Mouse (Mus musculus): ENCODE results near the gene Numb. TPM values are rescaled to one million over a fixed set of nuclear protein-coding genes. Genes with fewer than 3 reads are reported as not detected.
"Not testable (repeated sequence)": the region's sequence is repeated elsewhere in the genome, so short reads cannot be mapped to it uniquely, and the experiment has no call there.

The Numb gene
- total RNA-seq, 2 experiments from 2014 or later = 37.2 to 38.0 TPM

- intact Hi-C loops (cut with DNase I) = no loop called here
These were observed 2.6 kb upstream of the Numb start for GRCm38 (mm10) chr12:83924332-83924731.

GRCm38 (mm10) chr12:83923486-83923859 lies 1.7 kb upstream of the Numb start:
- intact Hi-C loops (cut with DNase I) = no loop called here
- no peak for DNase-seq

More at GRCm38 (mm10) chr12:83924332-83924731, 2.6 kb upstream of the Numb start:
- no peak for DNase-seq

- intact Hi-C loops (cut with DNase I) = no loop called here
- no peak for DNase-seq
These were observed 1.2 kb upstream of the Numb start for GRCm38 (mm10) chr12:83922724-83923485.

GRCm38 (mm10) chr12:83920721-83921441 lies 853 bp downstream of the Numb start:
- intact Hi-C loops (cut with DNase I) = loop anchor here (2.0 kb wide), 1 partner anchor 30 kb away; the partner anchor contains the start of gene Riox1
- no peak for DNase-seq

- intact Hi-C loops (cut with DNase I) = no loop called here
- peak; percentile 39 to 55 for DNase-seq
These were observed 4.8 kb downstream of the Numb start for GRCm38 (mm10) chr12:83916884-83917283.

- intact Hi-C loops (cut with DNase I) = no loop called here
- no peak for DNase-seq
These were observed 6.9 kb downstream of the Numb start for GRCm38 (mm10) chr12:83914797-83915196.

GRCm38 (mm10) chr12:83914202-83914740 lies 7.5 kb downstream of the Numb start:
- intact Hi-C loops (cut with DNase I) = no loop called here
- DNase-seq = no peak

- intact Hi-C loops (cut with DNase I) = no loop called here
- DNase-seq = no peak
These were observed 11.3 kb downstream of the Numb start for GRCm38 (mm10) chr12:83910451-83910850.

GRCm38 (mm10) chr12:83892926-83893325 lies 28.8 kb downstream of the Numb start:
- intact Hi-C loops (cut with DNase I) = no loop called here
- DNase-seq = no peak

- intact Hi-C loops (cut with DNase I) = no loop called here
- no peak for DNase-seq
These were observed 30.5 kb downstream of the Numb start for GRCm38 (mm10) chr12:83891278-83891677.

- no peak for DNase-seq
- intact Hi-C loops (cut with DNase I) = no loop called here
These were observed 32.6 kb downstream of the Numb start for GRCm38 (mm10) chr12:83889128-83889527.

GRCm38 (mm10) chr12:83885516-83886285 lies 36.0 kb downstream of the Numb start:
- DNase-seq = no peak
- intact Hi-C loops (cut with DNase I) = no loop called here

- intact Hi-C loops (cut with DNase I); DNase-seq: not testable (repeated sequence)
These were observed 36.7 kb downstream of the Numb start for GRCm38 (mm10) chr12:83885065-83885464.

- intact Hi-C loops (cut with DNase I) = no loop called here
- no peak for DNase-seq
These were observed 39.2 kb downstream of the Numb start for GRCm38 (mm10) chr12:83882503-83882902.

GRCm38 (mm10) chr12:83882088-83882487 lies 39.6 kb downstream of the Numb start:
- DNase-seq = no peak

GRCm38 (mm10) chr12:83880913-83881312 lies 40.8 kb downstream of the Numb start:
- intact Hi-C loops (cut with DNase I) = no loop called here
- DNase-seq = no peak

More at GRCm38 (mm10) chr12:83882088-83882487, 39.6 kb downstream of the Numb start:
- intact Hi-C loops (cut with DNase I) = no loop called here

- DNase-seq = no peak
- intact Hi-C loops (cut with DNase I) = no loop called here
These were observed 46.6 kb downstream of the Numb start for GRCm38 (mm10) chr12:83875097-83875496.

- DNase-seq = peak; percentile 15 to 18
- intact Hi-C loops (cut with DNase I) = no loop called here
These were observed 47.1 kb downstream of the Numb start for GRCm38 (mm10) chr12:83874597-83874996.

GRCm38 (mm10) chr12:83864501-83864900 lies 57.2 kb downstream of the Numb start:
- DNase-seq = no peak
- intact Hi-C loops (cut with DNase I) = no loop called here

- intact Hi-C loops (cut with DNase I) = no loop called here
- no peak for DNase-seq
These were observed 59.9 kb downstream of the Numb start for GRCm38 (mm10) chr12:83861880-83862279.

- no peak for DNase-seq
- intact Hi-C loops (cut with DNase I) = no loop called here
These were observed 61.0 kb downstream of the Numb start for GRCm38 (mm10) chr12:83860688-83861087.
